Mouse (Mus musculus): Measurements from ENCODE around the gene Dgkg. TPM values are rescaled to one million over a fixed set of nuclear protein-coding genes. Genes with fewer than 3 reads are reported as not detected.
A peak's percentile ranks its signal among the peaks of the same experiment; 100 is the strongest.

Gene Dgkg
- polyA plus RNA-seq, 2 experiments, result 0.28 to 0.46 TPM

- ATAC-seq (ENCODE audit: insufficient read depth) (no peak), DNase-seq (ENCODE audit: low read depth in 3 of 3, low spot score in 3 of 3) (no peak)
- Histone ChIP-seq H3K27me3 (ENCODE audit: control insufficient read depth, insufficient read depth, low read length) (no peaks in the 10 kb centered on the region), H3K27ac (no peak overlapping the region), H3K4me2 (ENCODE audit: low read depth) (no peak overlapping the region), H3K36me3 (replicated peaks; ENCODE audit: control insufficient read depth, insufficient read depth, low read depth) (no peaks in the 10 kb centered on the region), H3K9ac (replicated peaks) (no peak overlapping the region), H3K4me3 (ENCODE audit: insufficient read depth in 1 of 2, low read depth in 2 of 2, low read length in 2 of 2) (no peak overlapping the region), H3K4me1 (replicated peaks; ENCODE audit: control insufficient read depth in 2 of 2, insufficient read depth in 2 of 2, low read length in 1 of 2) (no peaks in the 10 kb centered on the region), H3K9me3 (ENCODE audit: control insufficient read depth, low read length) (no peaks in the 10 kb centered on the region)
- WGBS (ENCODE audit: insufficient replicate concordance), result 61% methylated on average over 11 of the region's 11 CpGs
- TF ChIP-seq EP300 (IDR thresholded peaks at IDR 0.05; ENCODE audit: low read depth) (no peak), CTCF (IDR thresholded peaks at IDR 0.05; ENCODE audit: low read depth) (no peak)
Observed at GRCm38 (mm10) chr16:22582173-22582929, 74.7 kb downstream of the Dgkg start.

DNA sequence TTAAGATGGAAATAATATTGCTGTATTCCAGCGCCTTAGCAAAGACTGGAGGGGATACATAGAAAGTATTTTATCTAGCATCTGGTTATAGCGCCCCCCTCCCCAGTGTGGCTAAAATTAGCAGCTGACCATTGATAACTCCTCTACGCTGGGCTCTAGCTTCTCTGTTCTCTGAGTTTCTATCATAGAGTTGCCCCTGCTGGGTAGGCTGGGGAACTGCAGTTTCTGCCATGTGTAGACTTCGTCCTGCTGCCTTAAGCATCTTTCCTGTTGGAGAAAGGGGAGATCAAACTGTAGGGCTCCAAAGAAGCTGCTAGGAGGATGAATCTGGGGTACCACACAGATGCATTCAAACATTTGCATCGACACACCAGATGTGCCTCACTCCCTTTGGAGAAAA lies 76.9 kb downstream of the Dgkg start:
- Histone ChIP-seq H3K27me3 (ENCODE audit: control insufficient read depth, insufficient read depth, low read length) (no peaks in the 10 kb centered on the region), H3K36me3 (replicated peaks; ENCODE audit: control insufficient read depth, insufficient read depth, low read depth) (no peaks in the 10 kb centered on the region), H3K27ac (no peak overlapping the region), H3K9me3 (ENCODE audit: control insufficient read depth, low read length) (no peaks in the 10 kb centered on the region), H3K4me2 (ENCODE audit: low read depth) (no peak overlapping the region), H3K4me3 (ENCODE audit: insufficient read depth in 1 of 2, low read depth in 2 of 2, low read length in 2 of 2) (no peak overlapping the region), H3K9ac (replicated peaks) (no peak overlapping the region), H3K4me1 (replicated peaks; ENCODE audit: control insufficient read depth in 2 of 2, insufficient read depth in 2 of 2, low read length in 1 of 2) (no peaks in the 10 kb centered on the region)
- DNase-seq (ENCODE audit: low read depth in 3 of 3, low spot score in 3 of 3) (no peak), ATAC-seq (ENCODE audit: insufficient read depth) (no peak)
- peak; percentile 29; the same call in 1 of the 2 replicates for TF ChIP-seq CTCF (IDR thresholded peaks at IDR 0.05; ENCODE audit: low read depth)
- no peak for TF ChIP-seq EP300 (IDR thresholded peaks at IDR 0.05; ENCODE audit: low read depth)
- WGBS (ENCODE audit: insufficient replicate concordance), result 30% methylated on average over 5 of the region's 5 CpGs

DNA sequence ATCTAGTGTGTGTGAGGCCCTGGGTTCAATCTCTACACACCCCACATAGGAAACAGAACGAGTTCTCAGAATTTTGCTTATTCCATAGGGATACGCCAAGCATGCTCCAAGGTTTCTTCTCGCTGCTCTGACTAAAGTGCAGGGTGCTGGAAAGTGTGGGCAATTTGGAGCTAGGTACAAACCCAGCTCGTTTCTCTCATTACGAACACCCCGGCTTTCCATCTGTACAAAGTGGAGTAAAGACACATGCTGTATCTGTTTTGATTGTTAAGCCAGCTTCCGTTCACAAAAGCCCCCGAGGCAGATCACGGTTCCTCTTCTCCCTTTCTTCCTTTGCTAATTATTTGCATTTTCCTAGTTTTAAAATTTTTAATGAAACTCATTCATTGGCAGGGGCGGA lies 78.1 kb downstream of the Dgkg start:
- Histone ChIP-seq H3K4me2 (ENCODE audit: low read depth) (no peak overlapping the region), H3K27ac (no peak overlapping the region), H3K36me3 (replicated peaks; ENCODE audit: control insufficient read depth, insufficient read depth, low read depth) (no peaks in the 10 kb centered on the region), H3K9me3 (ENCODE audit: control insufficient read depth, low read length) (no peaks in the 10 kb centered on the region), H3K9ac (replicated peaks) (no peak overlapping the region), H3K27me3 (ENCODE audit: control insufficient read depth, insufficient read depth, low read length) (no peaks in the 10 kb centered on the region), H3K4me1 (replicated peaks; ENCODE audit: control insufficient read depth in 2 of 2, insufficient read depth in 2 of 2, low read length in 1 of 2) (no peaks in the 10 kb centered on the region), H3K4me3 (ENCODE audit: insufficient read depth in 1 of 2, low read depth in 2 of 2, low read length in 2 of 2) (no peak overlapping the region)
- DNase-seq (ENCODE audit: low read depth in 3 of 3, low spot score in 3 of 3) (no peak), ATAC-seq (ENCODE audit: insufficient read depth) (no peak)
- TF ChIP-seq CTCF (IDR thresholded peaks at IDR 0.05; ENCODE audit: low read depth) (no peak), EP300 (IDR thresholded peaks at IDR 0.05; ENCODE audit: low read depth) (no peak)
- WGBS (ENCODE audit: insufficient replicate concordance), result 65% methylated on average over 10 of the region's 10 CpGs

- H3K9ac ChIP-seq (replicated peaks), result no peak overlapping the region
- H3K27me3 ChIP-seq (ENCODE audit: control insufficient read depth, insufficient read depth, low read length), result no peaks in the 10 kb centered on the region
- H3K9me3 ChIP-seq (ENCODE audit: control insufficient read depth, low read length), result no peaks in the 10 kb centered on the region
- DNase-seq (ENCODE audit: low read depth in 3 of 3, low spot score in 3 of 3) (no peak), ATAC-seq (ENCODE audit: insufficient read depth) (no peak)
- no peaks in the 10 kb centered on the region for H3K4me1 ChIP-seq (replicated peaks; ENCODE audit: control insufficient read depth in 2 of 2, insufficient read depth in 2 of 2, low read length in 1 of 2)
- 40% methylated on average over 8 of the region's 8 CpGs for WGBS (ENCODE audit: insufficient replicate concordance)
- H3K36me3 ChIP-seq (replicated peaks; ENCODE audit: control insufficient read depth, insufficient read depth, low read depth), result no peaks in the 10 kb centered on the region
- TF ChIP-seq EP300 (IDR thresholded peaks at IDR 0.05; ENCODE audit: low read depth), result no peak
- peak; percentile 26; the same call in 1 of the 2 replicates for TF ChIP-seq CTCF (IDR thresholded peaks at IDR 0.05; ENCODE audit: low read depth)
- no peak overlapping the region for H3K27ac ChIP-seq
- H3K4me3 ChIP-seq (ENCODE audit: insufficient read depth in 1 of 2, low read depth in 2 of 2, low read length in 2 of 2), result no peak overlapping the region
- no peak overlapping the region for H3K4me2 ChIP-seq (ENCODE audit: low read depth)
Observed at GRCm38 (mm10) chr16:22577656-22578055, 79.4 kb downstream of the Dgkg start.

DNA sequence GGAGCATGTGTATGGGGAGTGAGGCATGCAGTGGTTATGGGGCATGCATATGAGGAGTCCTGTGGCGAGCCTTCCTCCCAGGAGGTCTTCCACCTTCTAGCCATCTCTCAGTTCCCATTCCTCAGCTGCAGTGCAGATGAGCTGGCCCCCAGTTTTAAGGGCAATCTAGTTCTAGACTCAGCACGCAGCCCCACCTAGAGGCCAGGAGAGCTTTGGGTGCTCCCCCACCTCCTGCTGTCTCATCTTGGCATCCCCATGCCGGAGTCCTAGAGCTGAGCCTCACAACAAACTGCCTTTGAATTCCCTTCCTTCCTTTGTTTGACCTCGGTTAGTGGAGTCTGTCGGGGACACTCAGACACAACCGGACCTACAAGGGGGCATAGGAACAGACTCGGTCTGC lies 82.9 kb downstream of the Dgkg start:
- DNase-seq (ENCODE audit: low read depth in 3 of 3, low spot score in 3 of 3) (no peak), ATAC-seq (ENCODE audit: insufficient read depth) (no peak)
- no peak for TF ChIP-seq EP300 (IDR thresholded peaks at IDR 0.05; ENCODE audit: low read depth)
- TF ChIP-seq CTCF (IDR thresholded peaks at IDR 0.05; ENCODE audit: low read depth), result no peak
- Histone ChIP-seq H3K4me3 (ENCODE audit: insufficient read depth in 1 of 2, low read depth in 2 of 2, low read length in 2 of 2) (no peak overlapping the region), H3K27ac (no peak overlapping the region), H3K36me3 (replicated peaks; ENCODE audit: control insufficient read depth, insufficient read depth, low read depth) (no peaks in the 10 kb centered on the region), H3K9ac (replicated peaks) (no peak overlapping the region), H3K9me3 (ENCODE audit: control insufficient read depth, low read length) (no peaks in the 10 kb centered on the region), H3K4me1 (replicated peaks; ENCODE audit: control insufficient read depth in 2 of 2, insufficient read depth in 2 of 2, low read length in 1 of 2) (no peaks in the 10 kb centered on the region), H3K4me2 (ENCODE audit: low read depth) (no peak overlapping the region), H3K27me3 (ENCODE audit: control insufficient read depth, insufficient read depth, low read length) (no peaks in the 10 kb centered on the region)
- 46% methylated on average over 7 of the region's 7 CpGs for WGBS (ENCODE audit: insufficient replicate concordance)
